Mouse (Mus musculus) ES-Bruce4 (cell line): Measurements from ENCODE around the gene Cmip.

Experiments used
- CTCF ChIP-seq: IDR thresholded peaks from one replicate; pipeline ENCODE4 v1.8.1; 2011; ENCODE audit warnings: low read depth, low read length
- EP300 ChIP-seq: IDR thresholded peaks from 2 replicates; pipeline ENCODE4 v1.6.1; 2011; ENCODE audit warnings: low read depth, low read length; ENCODE audit not compliant: insufficient read depth
- POLR2A ChIP-seq: IDR thresholded peaks from one replicate; pipeline ENCODE4 v1.8.1; 2011; ENCODE audit warnings: low read length; ENCODE audit not compliant: insufficient read depth

DNA sequence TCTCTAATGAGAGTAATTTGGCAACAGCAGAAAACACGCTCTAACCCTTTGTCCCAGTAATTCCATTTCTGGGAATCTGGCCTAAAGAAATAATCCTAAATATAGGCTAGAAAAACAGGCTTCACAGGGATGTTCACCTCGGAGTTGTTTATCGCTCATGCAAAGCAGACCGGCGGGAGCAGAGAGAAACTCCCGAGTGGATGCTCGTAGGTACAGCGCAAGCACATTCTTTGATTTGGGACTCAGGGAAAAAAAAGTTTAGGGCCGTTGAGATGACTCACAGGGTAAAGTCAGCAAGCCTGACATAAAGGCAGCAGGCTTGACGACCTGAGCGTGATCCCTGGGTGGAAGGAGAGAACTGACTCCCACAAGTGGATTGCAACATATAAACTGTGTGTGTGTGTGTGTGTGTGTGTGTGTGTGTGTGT lies 116.2 kb downstream of the Cmip start:
- TF ChIP-seq CTCF (no peak), POLR2A (no peak), EP300 (no peak)
